Mouse (Mus musculus) urinary bladder, adult 18-20 months (tissue): ENCODE measurements around the gene Gm10447.

Experiments used
- DNase-seq, 2 experiments: peaks; one replicate each; pipeline ENCODE4 v3.0.0; 2022; ENCODE audit warnings: low spot score in 2 of 2, mixed read lengths in 2 of 2

Gene Gm10447

DNA sequence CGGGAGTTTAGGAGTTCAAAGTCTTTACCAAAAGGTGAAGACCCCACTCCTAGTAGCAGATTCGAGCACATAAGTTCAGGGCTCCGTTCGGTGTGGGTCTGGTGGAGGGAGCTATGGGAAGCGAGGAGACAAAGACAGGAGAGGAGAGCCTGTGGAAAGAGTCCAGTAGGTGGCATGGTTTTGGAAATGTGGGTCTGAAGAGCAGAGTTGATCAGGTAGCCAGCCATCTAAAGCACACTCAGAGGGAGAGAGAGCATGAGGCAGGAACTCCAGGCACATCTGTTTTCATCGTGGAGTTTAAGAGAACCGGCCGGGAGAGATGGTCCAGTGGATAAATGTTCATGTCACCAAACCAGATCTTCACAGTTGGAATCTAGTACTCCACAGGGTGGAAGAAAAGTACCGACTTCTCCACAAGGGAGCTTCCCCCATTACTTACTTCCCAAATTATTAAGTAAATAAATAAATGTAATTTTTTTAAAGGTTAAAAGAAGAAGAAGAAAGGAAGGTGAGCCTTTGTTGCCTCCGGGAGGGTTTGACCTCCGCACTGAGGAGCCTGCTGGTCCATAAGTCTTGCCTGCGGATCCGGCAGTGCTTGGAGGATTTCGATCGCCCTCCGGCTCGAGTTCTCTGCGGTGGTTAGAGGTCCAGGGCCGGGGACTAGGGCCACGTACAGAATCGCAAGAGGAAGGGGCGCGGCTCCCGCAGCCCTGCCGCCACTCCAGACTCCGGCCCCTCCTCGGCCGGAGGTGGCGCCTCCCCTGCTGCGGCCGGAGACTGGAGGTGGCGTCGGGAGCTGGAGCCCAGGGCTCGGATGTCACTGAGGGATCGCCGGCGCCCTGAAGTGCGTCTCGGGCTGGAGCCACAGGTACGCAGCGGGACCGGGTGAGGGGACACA is at the start of gene Gm10447, which contains the start of gene Shroom1:
Gene Gm10447, minus strand, starts transcription at position 637 of the 898 bp plus-strand sequence.
Gene Shroom1, plus strand, starts transcription at position 732 of the 898 bp plus-strand sequence.
- peak; percentile 60 to 69 for DNase-seq

DNA sequence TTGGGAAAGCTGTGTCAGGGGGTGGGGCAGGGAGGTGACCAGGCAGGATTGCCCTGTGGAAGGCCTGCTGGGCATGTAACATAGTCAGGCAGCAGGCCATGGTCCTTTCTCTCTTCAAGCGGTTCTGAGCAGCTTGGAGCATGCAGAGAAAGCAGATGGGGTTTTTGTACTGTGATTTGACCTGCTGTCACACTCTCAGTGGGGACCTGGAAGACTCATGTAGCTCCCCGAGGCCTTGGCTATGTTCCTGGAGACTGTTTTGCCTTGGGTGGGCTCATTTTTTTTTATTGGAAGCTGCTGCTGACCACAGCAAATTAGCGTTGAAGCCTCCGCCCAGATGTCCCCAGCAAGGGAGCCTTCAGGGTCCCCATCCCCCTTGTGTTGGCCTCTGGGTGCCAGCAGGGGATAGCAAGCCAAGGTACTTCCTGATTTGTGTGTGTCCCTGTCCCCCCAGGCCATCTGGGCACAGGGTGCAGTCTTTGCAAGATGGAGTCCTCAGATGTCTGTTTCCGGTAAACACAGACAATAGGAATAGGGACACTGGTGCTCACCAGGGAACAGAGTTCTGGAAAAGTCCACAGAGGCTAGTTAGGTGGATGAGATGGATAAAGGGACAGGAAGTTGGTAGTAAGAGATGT is 48.2 kb upstream of the Gm10447 start:
- no peak for DNase-seq

DNA sequence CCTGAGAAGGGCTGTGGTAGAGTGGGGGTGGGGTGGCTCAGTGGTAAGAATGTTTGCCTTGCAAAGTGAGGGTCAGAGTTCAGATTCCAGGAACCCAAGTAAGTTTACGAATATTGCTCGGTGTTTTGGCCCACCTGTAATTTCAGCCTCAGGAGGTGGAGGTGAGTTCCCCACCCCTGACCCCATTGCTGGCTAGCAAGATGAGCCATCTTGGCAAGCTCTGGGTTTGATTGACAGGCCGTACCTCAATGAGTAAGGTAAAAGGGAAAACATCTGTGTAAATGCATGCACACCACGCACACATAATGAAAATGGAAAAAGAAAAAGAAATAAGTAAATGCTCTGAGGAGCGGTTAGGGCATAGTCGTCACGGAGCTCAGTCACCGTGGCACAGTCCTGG is 47.5 kb upstream of the Gm10447 start:
- no peak for DNase-seq

GRCm38 (mm10) chr11:53503738-53504137 is 46.8 kb upstream of the Gm10447 start:
- DNase-seq = no peak

DNA sequence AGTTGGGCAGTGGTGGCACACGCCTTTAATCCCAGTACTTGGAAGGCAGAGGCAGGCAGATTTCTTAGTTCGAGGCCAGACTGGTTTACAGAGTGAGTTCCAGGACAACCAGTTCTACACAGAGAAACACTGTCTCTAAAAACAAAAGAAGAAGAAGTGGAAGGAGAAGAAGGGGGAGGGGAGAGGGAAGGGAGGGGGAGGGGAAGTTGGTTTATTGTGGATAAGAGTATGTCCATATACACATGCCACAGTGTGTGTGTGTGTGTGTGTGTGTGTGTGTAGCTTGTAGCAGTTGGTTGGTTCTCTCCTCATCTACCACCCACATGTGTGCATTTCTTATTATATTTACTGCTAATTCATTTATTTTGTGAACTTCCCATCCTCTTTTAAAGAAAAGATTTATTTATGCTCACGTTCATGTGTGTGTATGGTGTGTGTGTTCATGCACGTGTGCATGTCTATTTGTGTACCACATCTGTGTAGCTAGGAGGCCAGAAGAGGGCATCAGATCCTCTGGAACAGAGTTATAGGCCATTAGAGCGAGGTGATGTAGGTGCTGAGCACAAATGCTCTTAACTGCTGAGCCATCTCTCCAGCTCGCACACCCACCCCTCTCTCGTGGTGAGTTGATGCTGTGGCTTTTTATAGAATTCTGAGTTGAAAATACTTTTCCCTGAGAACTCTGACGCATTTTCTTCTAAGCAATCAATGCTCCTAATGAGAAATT is 45.3 kb upstream of the Gm10447 start:
- DNase-seq = no peak

- DNase-seq = peak; percentile 39 to 65
These were observed 43.7 kb upstream of the Gm10447 start for GRCm38 (mm10) chr11:53500569-53500968.

GRCm38 (mm10) chr11:53496946-53497345 is 40.0 kb upstream of the Gm10447 start:
- DNase-seq = no peak

DNA sequence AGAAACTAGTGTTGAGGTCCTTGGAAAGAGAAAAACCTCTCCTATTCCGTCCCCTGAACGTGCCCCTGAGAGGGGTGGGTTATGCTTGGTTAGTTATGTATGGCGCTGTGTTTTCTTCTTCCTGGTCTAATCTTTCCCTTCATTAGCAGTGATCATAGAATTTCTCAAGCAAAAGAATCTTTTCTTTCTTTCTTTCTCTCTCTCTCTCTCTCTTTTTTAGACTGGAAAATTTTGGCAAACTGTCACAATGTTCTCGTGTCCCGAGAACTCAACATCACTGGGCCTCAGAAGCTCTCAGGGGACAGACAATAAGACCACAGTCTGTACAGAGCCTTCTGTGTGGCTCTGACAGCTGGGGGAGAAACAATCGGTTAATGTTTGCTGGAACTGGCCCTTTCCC is 38.5 kb upstream of the Gm10447 start:
- DNase-seq = no peak

DNA sequence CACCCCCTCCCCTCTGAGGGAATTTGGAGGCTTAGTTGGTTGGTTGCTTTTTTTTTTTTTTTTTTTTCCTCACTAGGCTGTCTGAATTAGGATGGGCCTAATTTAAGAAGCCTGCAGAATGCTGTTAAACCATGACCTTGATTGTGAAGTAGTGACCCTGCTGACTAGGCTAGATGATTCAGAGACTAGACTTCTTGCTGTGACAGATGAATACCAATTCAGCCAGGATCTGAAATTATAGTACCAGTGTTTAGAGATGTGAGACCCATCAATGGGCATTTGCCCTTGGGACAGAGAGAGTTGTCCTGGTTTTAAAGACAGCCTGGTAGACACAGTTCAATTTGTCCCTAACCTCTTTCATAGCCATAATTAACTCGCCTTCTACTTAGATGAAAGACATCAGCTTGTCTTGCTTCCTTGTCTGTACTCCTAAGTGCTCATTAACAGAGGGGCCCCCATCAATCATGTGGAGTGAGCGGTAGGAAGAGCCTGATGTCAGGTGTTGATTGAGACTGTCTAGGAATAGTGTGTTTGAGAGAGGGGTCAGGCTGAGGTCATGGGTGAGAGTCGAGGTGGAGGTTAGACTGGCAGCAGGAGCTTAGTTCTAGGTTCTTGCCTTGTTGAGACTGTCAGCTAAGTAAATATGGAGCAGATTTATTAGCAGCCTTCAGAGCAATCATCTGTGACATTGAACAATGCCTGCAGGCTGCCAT is 36.5 kb upstream of the Gm10447 start:
- DNase-seq = no peak

DNA sequence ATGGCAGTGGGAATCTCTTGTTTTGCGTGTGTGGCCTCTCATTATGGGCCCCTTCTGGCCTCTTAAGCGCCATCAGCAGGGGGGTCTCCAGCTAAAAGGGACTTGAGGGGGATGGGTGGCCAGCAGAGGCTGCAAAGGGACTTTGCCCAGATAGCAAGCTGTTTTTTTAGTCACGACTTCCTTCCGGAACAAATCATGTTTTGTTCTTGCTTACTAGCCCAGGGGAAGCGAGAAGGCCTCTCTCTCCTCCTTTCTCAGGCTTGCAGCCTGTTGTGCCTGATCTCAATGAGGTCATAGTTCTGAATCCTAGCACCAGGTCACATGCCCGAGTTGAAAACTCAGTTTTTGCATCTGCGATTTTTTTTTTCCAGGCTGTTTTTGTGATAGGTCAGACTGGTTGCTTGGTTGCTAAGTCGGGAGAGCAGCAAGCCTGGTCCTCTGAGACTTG is 35.1 kb upstream of the Gm10447 start:
- DNase-seq = no peak

- DNase-seq = no peak
These were observed 32.5 kb upstream of the Gm10447 start for GRCm38 (mm10) chr11:53489421-53489820.

- no peak for DNase-seq
These were observed 32.1 kb upstream of the Gm10447 start for GRCm38 (mm10) chr11:53489007-53489406.

DNA sequence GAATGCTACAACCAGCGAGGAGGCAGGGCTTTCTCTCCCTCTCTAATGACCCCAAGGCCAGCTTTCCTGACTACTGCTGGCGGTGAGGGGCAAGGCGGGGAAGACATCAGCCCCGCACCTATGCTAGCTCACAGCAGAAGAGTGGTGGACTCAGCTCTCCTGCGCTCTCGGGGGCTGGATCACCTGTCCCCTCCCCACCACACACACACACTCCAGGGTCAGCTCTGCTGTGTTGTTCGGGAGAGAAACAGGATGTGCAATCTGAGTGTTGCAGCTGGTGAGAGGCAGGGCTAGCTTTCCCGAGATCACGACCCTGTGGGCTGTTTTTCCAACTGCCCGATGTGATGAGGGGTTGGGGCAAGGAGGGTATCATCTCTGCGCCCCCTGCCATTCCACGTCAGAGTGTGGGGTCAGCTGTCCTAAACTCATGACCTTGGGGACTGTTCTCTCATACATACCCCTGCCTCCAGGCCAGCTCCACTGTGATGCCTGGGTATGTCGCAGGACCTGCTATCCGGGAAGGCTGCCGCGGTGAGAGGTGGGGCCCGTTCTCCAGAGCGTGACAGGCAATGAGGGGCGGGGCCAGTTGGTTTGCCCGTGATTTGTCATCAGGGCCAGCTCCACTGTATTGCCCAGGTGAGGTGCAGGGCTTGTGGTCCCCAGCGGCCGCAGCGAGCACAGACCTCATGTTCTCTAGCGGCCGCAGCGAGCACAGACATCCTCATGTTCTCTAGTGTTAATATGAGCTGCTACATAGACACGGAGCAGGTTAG is 30.1 kb upstream of the Gm10447 start:
- peak; percentile 52 to 72 for DNase-seq

- no peak for DNase-seq
These were observed 29.4 kb upstream of the Gm10447 start for GRCm38 (mm10) chr11:53486351-53486750.

- DNase-seq = no peak
These were observed 28.8 kb upstream of the Gm10447 start for GRCm38 (mm10) chr11:53485719-53486118.

DNA sequence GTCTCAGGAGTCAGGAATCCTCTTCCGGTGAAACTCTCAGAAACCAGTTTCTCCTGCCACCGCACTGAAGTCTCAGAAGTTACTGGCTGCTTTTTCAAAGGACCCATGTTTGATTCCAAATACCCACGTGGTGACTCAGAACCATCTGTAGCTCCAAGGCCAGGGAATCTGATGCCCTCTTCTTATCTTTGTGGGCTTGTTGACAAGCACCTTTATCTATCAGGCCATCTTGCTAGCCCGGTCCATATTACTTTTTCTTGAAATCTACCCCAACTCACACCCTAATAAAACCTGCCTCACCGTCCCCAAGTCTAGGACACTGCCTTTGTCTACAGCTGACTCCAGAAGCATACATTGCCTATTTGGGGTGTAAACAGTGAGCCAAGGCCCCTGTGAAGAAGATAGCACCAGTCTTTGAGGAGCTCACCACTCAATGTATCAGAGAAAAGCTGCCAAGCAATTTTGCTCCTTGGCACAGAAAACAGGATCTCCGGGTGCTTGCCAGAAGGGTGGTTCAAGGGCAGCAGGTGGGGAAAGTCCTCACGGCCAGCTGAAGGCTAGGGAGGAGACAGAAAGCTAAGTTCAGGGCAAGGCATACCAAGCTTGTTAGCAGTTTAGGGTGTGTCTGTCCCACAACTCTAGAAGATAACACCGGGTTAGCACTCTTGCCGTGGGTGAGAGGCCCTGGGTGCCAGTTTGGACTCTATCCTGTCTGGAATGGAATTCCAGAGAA is 26.4 kb upstream of the Gm10447 start:
- DNase-seq = peak in 1 of 2 experiments; percentile 46

DNA sequence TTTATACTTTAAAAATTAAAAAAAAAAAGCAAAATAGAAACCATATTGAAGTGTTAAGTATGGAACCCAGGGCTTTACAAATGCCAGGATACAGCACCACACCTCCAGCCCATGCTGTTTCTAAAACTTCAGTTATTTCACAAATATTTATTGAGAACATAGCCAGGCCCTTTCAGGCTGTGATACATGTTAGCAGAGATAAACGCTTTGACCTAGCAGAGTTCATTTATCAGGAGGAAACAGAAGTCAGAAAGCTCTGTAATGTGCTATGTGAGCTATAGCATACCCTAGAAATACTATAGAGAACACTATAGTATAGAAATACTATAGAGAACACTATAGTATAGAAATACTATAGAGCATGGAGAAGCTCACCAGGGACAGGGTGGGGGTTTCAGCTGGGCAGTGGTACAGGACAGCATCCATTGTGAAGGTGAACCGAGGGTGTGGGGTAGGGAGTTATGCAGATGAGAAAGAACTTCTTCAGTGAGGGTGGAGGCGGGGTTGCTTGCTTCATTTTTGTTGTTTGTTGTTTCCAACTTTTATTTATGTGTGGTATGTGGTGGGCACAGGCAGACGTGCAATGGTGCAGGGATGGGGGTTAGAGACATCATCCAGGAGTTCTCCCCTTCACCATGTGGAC is 24.3 kb upstream of the Gm10447 start:
- no peak for DNase-seq

- peak; percentile 44 to 75 for DNase-seq
These were observed 22.9 kb upstream of the Gm10447 start, which contains the start of the genes Gm9945 and Sowaha for GRCm38 (mm10) chr11:53479783-53480301. TSS of gene Gm9945 (plus strand) at chr11:53480166. TSS of gene Sowaha (minus strand) at chr11:53480274.

GRCm38 (mm10) chr11:53479171-53479782 is 22.4 kb upstream of the Gm10447 start:
- no peak for DNase-seq
